Mouse (Mus musculus): Measurements from ENCODE around the gene Usp29.

GRCm38 (mm10) chr7:6816706-6817376 lies 86.5 kb downstream of the Usp29 start:
- TF ChIP-seq POLR2A (IDR thresholded peaks at IDR 0.05; ENCODE audit: insufficient read depth, low read depth, low read length) (no peak), CTCF (IDR thresholded peaks at IDR 0.05; ENCODE audit: insufficient read depth, low read depth, low read length) (no peak)
